Mouse (Mus musculus) heart, embryonic 14.5 days (tissue): ENCODE measurements around the gene Kmt2b. TPM values are rescaled to one million over a fixed set of nuclear protein-coding genes. Genes with fewer than 3 reads are reported as not detected.

Source experiments
- ATAC-seq: fragments of 200-750 bp; cut with Nextera tagmentation; 2 replicates; pipeline ENCODE4 v1.8.0; 2017; ENCODE audit warnings: low read depth, moderate TSS enrichment; ENCODE audit not compliant: insufficient number of reproducible peaks, insufficient read depth, low FRiP score
- H3K27ac ChIP-seq, 2 experiments: fragments of 200-500 bp in 1 of 2; fragments of 300-500 bp in 1 of 2; sonication (generic) in 1 of 2; replicated peaks in 1 of 2; 2 replicates each; pipeline ENCODE4 v1.5.1; 2012 to 2014; ENCODE audit warnings: low read depth in 2 of 2, low read length in 2 of 2, control low read depth in 1 of 2, mild to moderate bottlenecking in 1 of 2, mixed read lengths in 1 of 2; ENCODE audit not compliant: control insufficient read depth in 1 of 2, insufficient read depth in 1 of 2
- H3K27me3 ChIP-seq: fragments of 300-500 bp; sonication (generic); 2 replicates; pipeline ENCODE4 v1.6.1; 2014; ENCODE audit warnings: mild to moderate bottlenecking, low read length, control low read depth; ENCODE audit not compliant: control insufficient read depth, insufficient read depth
- H3K36me3 ChIP-seq: fragments of 300-500 bp; sonication (generic); 2 replicates; pipeline ENCODE4 v1.6.1; 2014; ENCODE audit warnings: mild to moderate bottlenecking, control low read depth, low read length, mixed read lengths; ENCODE audit not compliant: control insufficient read depth, insufficient read depth
- H3K4me1 ChIP-seq, 2 experiments: fragments of 200-500 bp in 1 of 2; fragments of 300-500 bp in 1 of 2; sonication (generic) in 1 of 2; 2 replicates each; pipeline ENCODE4 v1.6.1; 2012 to 2014; ENCODE audit warnings: low read length in 2 of 2, control low read depth in 1 of 2, mixed read lengths in 1 of 2; ENCODE audit not compliant: control insufficient read depth in 2 of 2, insufficient read depth in 2 of 2
- H3K4me2 ChIP-seq: fragments of 300-500 bp; sonication (generic); 2 replicates; pipeline ENCODE4 v1.6.1; 2014; ENCODE audit warnings: mild to moderate bottlenecking, low read length
- H3K4me3 ChIP-seq, 2 experiments: fragments of 200-500 bp in 1 of 2; fragments of 300-500 bp in 1 of 2; sonication (generic) in 1 of 2; 2 replicates each; pipeline ENCODE4 v1.5.1; 2012 to 2014; ENCODE audit warnings: low read length in 2 of 2, mild to moderate bottlenecking in 2 of 2, control low read depth in 1 of 2, low read depth in 1 of 2, moderate library complexity in 1 of 2; ENCODE audit not compliant: control insufficient read depth in 1 of 2, insufficient read depth in 1 of 2
- H3K9ac ChIP-seq: fragments of 300-500 bp; sonication (generic); 2 replicates; pipeline ENCODE4 v1.6.1; 2014; ENCODE audit warnings: mild to moderate bottlenecking, low read length
- H3K9me3 ChIP-seq: fragments of 300-500 bp; sonication (generic); 2 replicates; pipeline ENCODE4 v1.6.1; 2016; ENCODE audit warnings: low read length, control low read depth; ENCODE audit not compliant: control insufficient read depth
- WGBS: fragments of 180-500 bp; shearing (Covaris S2); extraction: QIAGEN DNeasy Blood & Tissue Kit; methylation state at CpG from one replicate; pipeline ENCODE4 v1.1.7; 2014; 5-methylcytosine and 5-hydroxymethylcytosine counted together
- polyA plus RNA-seq: library from polyadenylated mRNA; unstranded; fragments of >200 nt; fragmentation: Nextera tagmentation; extraction: Ambion mirVana; gene quantifications from 2 replicates; pipeline ENCODE4 v1.2.1, GENCODE M21; 2014

Gene Kmt2b
- polyA plus RNA-seq, 1 experiment from 2014 or later = 9.7 TPM

GRCm38 (mm10) chr7:30556894-30557536, 31.5 kb downstream of the Kmt2b start:
- Histone ChIP-seq H3K4me1 (peaks cover 10 to 31% of the 10 kb centered on the region in 2 experiments), H3K27me3 (no peaks in the 10 kb centered on the region), H3K27ac (no peak overlapping the region), H3K4me3 (no peak overlapping the region), H3K9me3 (no peaks in the 10 kb centered on the region), H3K36me3 (peaks cover 34% of the 10 kb centered on the region), H3K9ac (no peak overlapping the region), H3K4me2 (no peak overlapping the region)
- ATAC-seq = no peak
- whole genome bisulfite sequencing = 94% methylated on average over 18 of the region's 18 CpGs

- Histone ChIP-seq H3K9ac (peak overlapping the region; percentile 89), H3K27ac (peak overlapping the region in 1 of 2 experiments; percentile 98; a peak in 2 of 4 replicates), H3K27me3 (no peaks in the 10 kb centered on the region), H3K36me3 (peaks cover 36% of the 10 kb centered on the region), H3K4me2 (peak overlapping the region; percentile 86), H3K4me1 (peaks cover 10 to 27% of the 10 kb centered on the region in 2 experiments), H3K9me3 (no peaks in the 10 kb centered on the region), H3K4me3 (peak overlapping the region; percentile 67 to 73)
- no peak for ATAC-seq
- WGBS = 84% methylated on average over 22 of the region's 22 CpGs
These were observed 34.5 kb downstream of the Kmt2b start for GRCm38 (mm10) chr7:30553810-30554584.

- H3K9me3 ChIP-seq = no peaks in the 10 kb centered on the region
- H3K4me1 ChIP-seq = peaks cover 8 to 18% of the 10 kb centered on the region in 2 experiments
- ATAC-seq = peak; percentile 28; the same call in 1 of the 2 replicates
- no peaks in the 10 kb centered on the region for H3K27me3 ChIP-seq
- peak overlapping the region; percentile 89 for H3K9ac ChIP-seq
- H3K27ac ChIP-seq = peak overlapping the region; percentile 98
- 1% methylated on average over 23 of the region's 23 CpGs for WGBS
- H3K4me3 ChIP-seq = peak overlapping the region; percentile 67 to 73
- H3K4me2 ChIP-seq = peak overlapping the region; percentile 86
- H3K36me3 ChIP-seq = peaks cover 45% of the 10 kb centered on the region
These were observed 35.4 kb downstream of the Kmt2b start for GRCm38 (mm10) chr7:30553021-30553589.

- Histone ChIP-seq H3K27me3 (no peaks in the 10 kb centered on the region), H3K4me2 (peak within 1 kb of the TSS; percentile 86), H3K4me1 (peaks cover 8 to 14% of the 10 kb centered on the region in 2 experiments), H3K9me3 (no peaks in the 10 kb centered on the region), H3K36me3 (peaks cover 48% of the 10 kb centered on the region), H3K27ac (peak within 1 kb of the TSS; percentile 98), H3K4me3 (peak within 1 kb of the TSS; percentile 73 to 87), H3K9ac (peak within 1 kb of the TSS; percentile 89)
- ATAC-seq = peak; percentile 86
- WGBS = under 1% methylated on average over 44 of the region's 44 CpGs
These were observed 36.2 kb downstream of the Kmt2b start, which contains the start of the genes Hspb6 and Proser3 for GRCm38 (mm10) chr7:30552102-30553020. Gene Hspb6, plus strand, starts transcription at chr7:30552178. Gene Proser3, minus strand, starts transcription at chr7:30552299.

- WGBS = 3% methylated on average over 10 of the region's 10 CpGs
- ATAC-seq = peak; percentile 27
These were observed 37.0 kb downstream of the Kmt2b start for GRCm38 (mm10) chr7:30551445-30552101.

GRCm38 (mm10) chr7:30550603-30551002, 37.9 kb downstream of the Kmt2b start:
- H3K4me3 ChIP-seq = no peak overlapping the region
- no peak overlapping the region for H3K9ac ChIP-seq
- H3K4me1 ChIP-seq = peaks cover 8 to 14% of the 10 kb centered on the region in 2 experiments
- no peaks in the 10 kb centered on the region for H3K27me3 ChIP-seq
- H3K4me2 ChIP-seq = no peak overlapping the region
- no peak overlapping the region for H3K27ac ChIP-seq
- no peak for ATAC-seq
- no peaks in the 10 kb centered on the region for H3K9me3 ChIP-seq
- peaks cover 47% of the 10 kb centered on the region for H3K36me3 ChIP-seq
- 92% methylated on average over 1 of the region's 1 CpGs for WGBS

More at GRCm38 (mm10) chr7:30551445-30552101, 37.0 kb downstream of the Kmt2b start:
- H3K4me2 ChIP-seq = peak overlapping the region; percentile 86
- peak overlapping the region; percentile 98 for H3K27ac ChIP-seq
- peak overlapping the region; percentile 73 to 87 for H3K4me3 ChIP-seq
- H3K9ac ChIP-seq = peak overlapping the region; percentile 89
- H3K27me3 ChIP-seq = no peaks in the 10 kb centered on the region
- H3K4me1 ChIP-seq = peaks cover 8 to 14% of the 10 kb centered on the region in 2 experiments
- H3K9me3 ChIP-seq = no peaks in the 10 kb centered on the region
- H3K36me3 ChIP-seq = peaks cover 47% of the 10 kb centered on the region
